Mouse (Mus musculus): Measurements from ENCODE around the gene Crmp1. TPM values are rescaled to one million over a fixed set of nuclear protein-coding genes. Genes with fewer than 3 reads are reported as not detected.

Gene Crmp1
- polyA plus RNA-seq, 1 experiment from 2014 or later, result 6.7 TPM

DNA sequence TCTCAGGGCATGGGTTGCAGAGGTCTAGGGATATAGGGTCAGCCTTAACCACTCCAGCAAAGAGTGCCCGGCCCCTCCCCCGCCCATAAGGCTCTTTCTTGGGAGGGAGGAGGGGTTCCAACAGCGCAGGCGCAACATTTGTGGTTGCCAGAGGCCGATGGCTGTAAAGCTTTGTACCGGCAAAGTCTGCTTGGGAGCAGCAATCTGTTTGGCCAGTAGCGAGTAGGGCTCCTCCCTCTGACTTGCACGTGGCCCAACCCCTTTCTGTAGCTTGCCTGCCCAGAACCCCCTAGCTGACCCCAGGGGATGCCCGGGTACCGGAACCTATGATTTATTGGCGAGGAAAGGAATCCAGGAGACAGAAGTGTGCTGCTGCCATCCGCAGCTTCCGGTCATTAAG lies 2.4 kb downstream of the Crmp1 start:
- Histone ChIP-seq H3K4me3 (ENCODE audit: low read length) (no peak overlapping the region), H3K27ac (ENCODE audit: low read length) (no peak overlapping the region), H3K4me2 (ENCODE audit: low read depth, low read length) (no peak overlapping the region), H3K9ac (ENCODE audit: low read length) (no peak overlapping the region), H3K9me3 (replicated peaks; ENCODE audit: control insufficient read depth, low read length) (no peaks in the 10 kb centered on the region), H3K27me3 (ENCODE audit: control insufficient read depth, insufficient read depth, low read length) (peaks cover 87% of the 10 kb centered on the region), H3K36me3 (ENCODE audit: control insufficient read depth, insufficient read depth) (no peaks in the 10 kb centered on the region), H3K4me1 (ENCODE audit: control insufficient read depth, insufficient read depth, low read length) (peaks cover 12% of the 10 kb centered on the region)
- WGBS, result 4% methylated on average over 13 of the region's 13 CpGs
- ATAC-seq (replicated peaks; ENCODE audit: extremely low read depth, insufficient read depth, low FRiP score), result no peak

DNA sequence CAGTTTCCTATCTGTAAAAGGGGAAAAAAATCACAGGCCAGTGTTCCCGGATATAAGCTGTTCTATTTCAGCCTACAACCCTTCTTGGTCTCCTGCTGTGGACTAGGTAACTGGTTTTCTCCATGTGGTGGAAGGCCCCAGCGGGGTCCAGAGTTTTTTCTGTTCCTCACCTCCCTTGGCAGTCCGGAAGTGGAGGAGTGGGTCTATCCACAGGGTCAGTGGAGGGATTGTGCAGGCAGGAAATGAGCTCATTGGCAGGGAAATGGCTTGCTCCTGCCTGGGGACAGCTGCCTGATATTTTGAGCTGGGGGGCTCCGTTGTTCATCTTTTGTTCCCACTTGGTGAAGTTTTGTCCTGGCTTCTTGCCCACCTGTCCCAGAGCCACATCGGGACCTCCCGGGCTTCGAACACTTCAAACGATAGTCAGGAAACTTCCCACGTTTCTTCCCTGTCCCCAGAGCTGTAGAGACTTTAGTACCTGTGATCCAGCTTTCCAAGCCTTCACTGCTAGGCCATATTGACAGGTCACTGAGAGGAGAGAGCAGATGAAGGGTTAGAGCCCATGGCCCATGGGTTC lies 3.0 kb downstream of the Crmp1 start:
- Histone ChIP-seq H3K4me3 (ENCODE audit: low read length) (no peak overlapping the region), H3K36me3 (ENCODE audit: control insufficient read depth, insufficient read depth) (no peaks in the 10 kb centered on the region), H3K27ac (ENCODE audit: low read length) (0 out of 2 replicates have a peak overlapping the region, but pooled peaks have one; percentile 7), H3K4me2 (ENCODE audit: low read depth, low read length) (no peak overlapping the region), H3K4me1 (ENCODE audit: control insufficient read depth, insufficient read depth, low read length) (peaks cover 12% of the 10 kb centered on the region), H3K9me3 (replicated peaks; ENCODE audit: control insufficient read depth, low read length) (no peaks in the 10 kb centered on the region), H3K9ac (ENCODE audit: low read length) (no peak overlapping the region), H3K27me3 (ENCODE audit: control insufficient read depth, insufficient read depth, low read length) (peaks cover 85% of the 10 kb centered on the region)
- no peak for ATAC-seq (replicated peaks; ENCODE audit: extremely low read depth, insufficient read depth, low FRiP score)
- WGBS, result 20% methylated on average over 9 of the region's 9 CpGs

DNA sequence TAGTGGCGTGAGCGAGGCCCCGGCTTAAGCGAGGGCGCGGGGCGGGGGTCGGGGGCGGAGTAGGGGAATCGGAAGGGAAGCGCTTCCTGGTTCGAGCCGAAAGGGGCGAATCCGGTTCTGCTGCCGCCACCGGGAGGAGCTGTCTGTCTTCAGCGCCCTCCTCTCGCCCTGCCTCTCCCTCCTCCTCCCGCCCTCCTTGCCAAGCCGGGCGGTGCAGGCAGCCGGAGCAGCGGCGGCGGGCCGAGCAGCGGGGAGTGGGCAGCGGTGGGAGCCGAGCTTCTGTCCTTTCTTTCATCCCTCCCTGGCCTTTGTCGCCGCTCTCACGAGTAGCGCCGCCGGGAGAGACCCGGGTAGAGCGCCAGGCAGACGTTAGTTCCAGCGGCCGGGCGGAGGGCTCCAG lies 3.9 kb downstream of the Crmp1 start:
- 2% methylated on average over 41 of the region's 42 CpGs for WGBS
- Histone ChIP-seq H3K36me3 (ENCODE audit: control insufficient read depth, insufficient read depth) (no peaks in the 10 kb centered on the region), H3K9ac (ENCODE audit: low read length) (no peak overlapping the region)

DNA sequence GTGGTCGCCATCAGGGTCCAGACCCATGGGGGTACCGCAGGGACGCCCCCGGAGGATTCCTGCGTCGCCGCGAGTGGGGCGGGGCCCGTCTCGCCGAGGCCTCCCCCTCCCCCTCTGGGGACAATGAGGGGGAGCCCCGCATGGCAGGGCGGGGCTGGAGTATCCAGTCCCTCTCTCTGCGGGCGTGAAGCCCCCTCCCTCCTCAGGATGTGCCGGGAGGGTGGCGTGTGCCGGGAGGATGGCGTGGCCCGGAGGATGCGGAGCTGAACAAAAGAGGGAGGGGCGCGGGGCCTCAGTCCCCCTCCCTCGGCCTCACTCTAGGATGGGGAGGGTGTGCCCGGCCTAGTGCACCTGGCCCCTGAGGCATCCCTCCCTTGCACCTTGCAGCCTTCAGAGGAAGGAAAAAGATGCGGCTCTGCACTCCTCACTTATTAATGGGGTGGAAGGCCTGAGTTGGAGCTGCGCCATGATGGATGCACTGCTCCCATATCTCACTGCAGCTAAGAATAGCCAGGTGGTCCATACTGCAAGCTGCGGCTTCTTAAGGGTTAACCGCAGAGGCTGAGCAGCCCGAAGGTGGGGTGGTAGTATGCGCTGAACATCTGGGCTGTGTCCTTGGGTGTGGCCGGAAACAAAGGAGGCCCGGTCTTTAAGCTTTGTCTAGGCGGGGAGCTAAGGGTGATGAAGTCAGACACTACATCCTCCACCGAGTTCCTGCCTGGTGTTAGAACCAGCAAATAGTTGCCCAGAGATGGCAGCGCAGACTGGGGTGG lies 4.6 kb downstream of the Crmp1 start:
- Histone ChIP-seq H3K4me1 (ENCODE audit: control insufficient read depth, insufficient read depth, low read length) (peaks cover 12% of the 10 kb centered on the region), H3K4me3 (ENCODE audit: low read length) (peak overlapping the region; percentile 58), H3K27ac (ENCODE audit: low read length) (peak overlapping the region; percentile 34; the same call in 1 of the 2 replicates), H3K9ac (ENCODE audit: low read length) (no peak overlapping the region), H3K36me3 (ENCODE audit: control insufficient read depth, insufficient read depth) (no peaks in the 10 kb centered on the region), H3K9me3 (replicated peaks; ENCODE audit: control insufficient read depth, low read length) (no peaks in the 10 kb centered on the region), H3K27me3 (ENCODE audit: control insufficient read depth, insufficient read depth, low read length) (peaks cover 71% of the 10 kb centered on the region), H3K4me2 (ENCODE audit: low read depth, low read length) (peak overlapping the region; percentile 74)
- peak; percentile 37 for ATAC-seq (replicated peaks; ENCODE audit: extremely low read depth, insufficient read depth, low FRiP score)
- 1% methylated on average over 31 of the region's 37 CpGs for WGBS

More for the DNA sequence above, 3.9 kb downstream of the Crmp1 start:
- ATAC-seq (replicated peaks; ENCODE audit: extremely low read depth, insufficient read depth, low FRiP score), result peak; percentile 54
- Histone ChIP-seq H3K4me2 (ENCODE audit: low read depth, low read length) (peak overlapping the region; percentile 74), H3K27me3 (ENCODE audit: control insufficient read depth, insufficient read depth, low read length) (peaks cover 78% of the 10 kb centered on the region), H3K27ac (ENCODE audit: low read length) (peak overlapping the region; percentile 34; the same call in 1 of the 2 replicates), H3K4me3 (ENCODE audit: low read length) (peak overlapping the region; percentile 58), H3K9me3 (replicated peaks; ENCODE audit: control insufficient read depth, low read length) (no peaks in the 10 kb centered on the region), H3K4me1 (ENCODE audit: control insufficient read depth, insufficient read depth, low read length) (peaks cover 12% of the 10 kb centered on the region)

DNA sequence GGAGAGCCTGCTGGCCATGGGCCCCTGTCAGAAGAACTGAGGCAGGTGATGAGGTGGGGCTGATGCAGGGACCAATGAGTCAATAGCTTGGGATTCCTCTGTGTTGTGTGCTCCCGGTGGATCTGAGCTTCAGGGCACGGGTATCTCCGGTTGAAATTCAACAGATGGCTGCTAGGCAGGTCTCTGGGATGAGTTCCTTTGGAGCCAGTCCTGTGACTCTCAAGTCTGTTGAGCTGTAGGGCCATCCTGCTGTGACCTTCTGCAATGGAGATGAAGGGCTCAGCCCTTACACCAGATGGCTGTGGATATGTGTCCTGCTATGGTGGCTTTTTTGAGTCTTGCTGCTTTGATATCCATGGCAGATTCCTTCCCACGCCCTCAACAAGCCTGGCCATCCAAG lies 5.7 kb downstream of the Crmp1 start:
- Histone ChIP-seq H3K27me3 (ENCODE audit: control insufficient read depth, insufficient read depth, low read length) (peaks cover 60% of the 10 kb centered on the region), H3K9ac (ENCODE audit: low read length) (no peak overlapping the region), H3K4me3 (ENCODE audit: low read length) (no peak overlapping the region), H3K4me2 (ENCODE audit: low read depth, low read length) (no peak overlapping the region), H3K9me3 (replicated peaks; ENCODE audit: control insufficient read depth, low read length) (no peaks in the 10 kb centered on the region), H3K4me1 (ENCODE audit: control insufficient read depth, insufficient read depth, low read length) (0 out of 2 replicates have a peak, but pooled peaks cover 7% of the 10 kb centered on the region), H3K27ac (ENCODE audit: low read length) (no peak overlapping the region), H3K36me3 (ENCODE audit: control insufficient read depth, insufficient read depth) (no peaks in the 10 kb centered on the region)
- no peak for ATAC-seq (replicated peaks; ENCODE audit: extremely low read depth, insufficient read depth, low FRiP score)
- WGBS, result 24% methylated on average over 4 of the region's 4 CpGs

DNA sequence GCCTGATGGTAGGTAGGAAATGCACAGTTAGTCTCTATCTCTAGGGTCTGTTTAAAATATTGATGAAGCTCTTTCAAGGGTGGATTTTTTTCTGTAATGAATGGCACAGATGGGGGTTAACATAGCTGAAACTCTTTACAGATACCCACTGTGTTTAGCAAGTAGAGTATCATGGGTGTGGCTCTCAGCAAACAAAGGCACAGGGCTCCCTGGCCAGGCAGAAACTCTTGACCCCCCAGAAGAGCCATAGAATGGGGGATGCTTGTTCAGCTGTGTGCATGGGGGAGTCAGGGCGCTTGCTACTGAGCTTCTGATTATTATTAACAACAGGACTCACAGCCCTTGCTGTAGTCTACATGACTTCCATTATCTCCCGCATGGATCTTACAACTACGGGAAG lies 7.1 kb downstream of the Crmp1 start:
- Histone ChIP-seq H3K27ac (ENCODE audit: low read length) (no peak overlapping the region), H3K27me3 (ENCODE audit: control insufficient read depth, insufficient read depth, low read length) (peaks cover 46% of the 10 kb centered on the region), H3K4me2 (ENCODE audit: low read depth, low read length) (no peak overlapping the region), H3K4me3 (ENCODE audit: low read length) (no peak overlapping the region), H3K36me3 (ENCODE audit: control insufficient read depth, insufficient read depth) (no peaks in the 10 kb centered on the region), H3K9me3 (replicated peaks; ENCODE audit: control insufficient read depth, low read length) (no peaks in the 10 kb centered on the region), H3K9ac (ENCODE audit: low read length) (no peak overlapping the region), H3K4me1 (ENCODE audit: control insufficient read depth, insufficient read depth, low read length) (0 out of 2 replicates have a peak, but pooled peaks cover 7% of the 10 kb centered on the region)
- 71% methylated on average over 3 of the region's 3 CpGs for WGBS
- ATAC-seq (replicated peaks; ENCODE audit: extremely low read depth, insufficient read depth, low FRiP score), result no peak

DNA sequence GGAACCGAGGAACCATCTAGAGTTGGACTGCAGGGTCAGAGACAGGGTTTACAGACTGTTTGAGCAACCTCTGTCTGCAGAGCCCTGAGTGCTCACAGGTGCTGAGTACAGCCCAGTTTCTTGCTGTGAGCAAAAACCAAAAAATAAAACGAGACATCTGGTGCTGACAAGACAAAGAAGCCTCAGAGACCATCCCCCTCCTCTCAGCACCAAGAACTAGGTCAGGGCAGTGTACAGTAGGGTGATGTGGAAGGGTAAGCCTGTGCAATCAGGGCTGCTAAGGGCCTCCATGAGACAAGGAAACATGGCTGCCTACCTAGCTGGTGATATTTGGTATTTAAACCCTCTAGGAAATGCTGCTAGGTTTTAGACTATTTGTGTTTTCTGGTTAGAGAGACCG lies 9.9 kb downstream of the Crmp1 start:
- Histone ChIP-seq H3K4me3 (ENCODE audit: low read length) (no peak overlapping the region), H3K4me2 (ENCODE audit: low read depth, low read length) (no peak overlapping the region), H3K4me1 (ENCODE audit: control insufficient read depth, insufficient read depth, low read length) (no peaks in the 10 kb centered on the region), H3K27me3 (ENCODE audit: control insufficient read depth, insufficient read depth, low read length) (peaks cover 19% of the 10 kb centered on the region), H3K9ac (ENCODE audit: low read length) (no peak overlapping the region), H3K27ac (ENCODE audit: low read length) (no peak overlapping the region), H3K36me3 (ENCODE audit: control insufficient read depth, insufficient read depth) (no peaks in the 10 kb centered on the region), H3K9me3 (replicated peaks; ENCODE audit: control insufficient read depth, low read length) (no peaks in the 10 kb centered on the region)
- WGBS, result 58% methylated on average over 3 of the region's 3 CpGs
- ATAC-seq (replicated peaks; ENCODE audit: extremely low read depth, insufficient read depth, low FRiP score), result no peak

DNA sequence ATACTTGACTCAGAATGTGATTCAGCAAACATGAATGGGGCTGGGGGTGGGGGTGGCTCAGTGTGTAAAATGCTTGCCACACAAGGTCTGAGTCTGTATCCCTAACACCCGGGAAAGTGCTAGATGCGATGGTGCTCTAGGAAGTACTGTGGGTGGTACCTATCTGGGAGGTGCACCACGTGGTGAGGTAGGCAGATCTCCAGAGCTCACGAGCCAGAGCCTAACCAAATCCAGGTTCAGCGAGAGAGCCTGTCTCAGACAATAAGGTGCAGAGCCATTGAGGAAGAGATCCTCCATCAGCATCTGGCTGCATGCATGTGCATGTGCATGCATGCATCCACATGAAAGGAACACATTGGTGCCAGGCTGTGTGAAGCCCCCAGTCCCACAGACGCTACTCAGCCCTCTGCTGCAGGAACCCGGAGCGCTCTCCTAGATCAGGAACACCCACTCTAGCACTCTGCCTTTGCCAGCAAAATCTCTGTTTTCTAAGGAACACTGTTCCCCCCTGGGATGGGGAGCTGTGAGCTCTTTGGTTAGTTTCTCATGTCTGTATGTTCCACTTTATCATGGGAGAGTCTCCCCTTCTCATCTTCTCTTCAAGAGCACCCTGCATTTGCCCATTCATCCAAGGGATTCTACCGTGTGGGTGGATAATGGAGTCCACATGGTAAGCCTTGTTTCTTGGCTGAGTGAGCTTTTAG lies 10.5 kb downstream of the Crmp1 start:
- 74% methylated on average over 9 of the region's 9 CpGs for WGBS
- no peak overlapping the region for H3K4me2 ChIP-seq (ENCODE audit: low read depth, low read length)

DNA sequence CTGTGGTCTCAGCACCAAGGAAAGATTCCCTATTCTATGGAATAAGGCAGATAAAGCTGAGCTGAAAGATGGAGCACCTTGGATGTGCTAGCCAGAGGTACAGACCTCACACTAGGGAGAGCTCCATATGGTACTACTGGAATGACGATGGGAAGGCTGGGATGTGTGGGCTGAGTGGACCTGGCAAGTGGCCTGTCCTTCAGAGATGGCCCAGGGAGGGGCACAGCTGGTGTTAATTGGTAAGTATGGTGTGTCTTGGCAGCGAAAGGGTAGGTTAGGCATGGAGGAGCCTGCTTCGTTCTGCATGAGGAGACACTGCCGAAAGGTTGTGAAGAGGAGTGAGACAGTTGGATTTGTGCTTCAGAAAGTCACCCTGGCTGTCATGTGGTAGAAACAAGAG lies 12.8 kb downstream of the Crmp1 start:
- H3K36me3 ChIP-seq (ENCODE audit: control insufficient read depth, insufficient read depth), result no peaks in the 10 kb centered on the region
- H3K27ac ChIP-seq (ENCODE audit: low read length), result no peak overlapping the region
- H3K9me3 ChIP-seq (replicated peaks; ENCODE audit: control insufficient read depth, low read length), result no peaks in the 10 kb centered on the region
- H3K27me3 ChIP-seq (ENCODE audit: control insufficient read depth, insufficient read depth, low read length), result 0 out of 2 replicates have a peak, but pooled peaks cover 2% of the 10 kb centered on the region
- no peak for ATAC-seq (replicated peaks; ENCODE audit: extremely low read depth, insufficient read depth, low FRiP score)
- H3K4me2 ChIP-seq (ENCODE audit: low read depth, low read length), result no peak overlapping the region
- no peaks in the 10 kb centered on the region for H3K4me1 ChIP-seq (ENCODE audit: control insufficient read depth, insufficient read depth, low read length)
- no peak overlapping the region for H3K4me3 ChIP-seq (ENCODE audit: low read length)
- H3K9ac ChIP-seq (ENCODE audit: low read length), result no peak overlapping the region
- WGBS, result 78% methylated on average over 4 of the region's 4 CpGs

More for the DNA sequence above, 10.5 kb downstream of the Crmp1 start:
- H3K4me1 ChIP-seq (ENCODE audit: control insufficient read depth, insufficient read depth, low read length), result no peaks in the 10 kb centered on the region
- no peak overlapping the region for H3K9ac ChIP-seq (ENCODE audit: low read length)
- H3K27me3 ChIP-seq (ENCODE audit: control insufficient read depth, insufficient read depth, low read length), result peaks cover 13% of the 10 kb centered on the region
- no peak overlapping the region for H3K27ac ChIP-seq (ENCODE audit: low read length)
- H3K4me3 ChIP-seq (ENCODE audit: low read length), result no peak overlapping the region
- no peaks in the 10 kb centered on the region for H3K36me3 ChIP-seq (ENCODE audit: control insufficient read depth, insufficient read depth)
- H3K9me3 ChIP-seq (replicated peaks; ENCODE audit: control insufficient read depth, low read length), result no peaks in the 10 kb centered on the region
- ATAC-seq (replicated peaks; ENCODE audit: extremely low read depth, insufficient read depth, low FRiP score), result no peak

Measured in heart, embryonic 16.5 days (tissue).